Mouse (Mus musculus) common myeloid progenitor, adult 5-6 weeks (primary cell): Measurements from ENCODE around the gene Hist1h2bg. TPM values are rescaled to one million over a fixed set of nuclear protein-coding genes. Genes with fewer than 3 reads are reported as not detected.
"Not testable (repeated sequence)": the region's sequence is repeated elsewhere in the genome, so short reads cannot be mapped to it uniquely, and the experiment has no call there.

ENCODE experiments used
- ATAC-seq: replicated peaks from 2 replicates; pipeline ENCODE4 v1.8.0; 2016; ENCODE audit warnings: low read depth, mild to moderate bottlenecking, moderate TSS enrichment, inconsistent platforms; ENCODE audit not compliant: poor library complexity, severe bottlenecking
- total RNA-seq: library from RNA; stranded (forward); fragments of 200-1000, 187-1606 nt; gene quantifications from 2 replicates; pipeline ENCODE4 v1.2.3, GENCODE M21; 2017

The Hist1h2bg gene
- total RNA-seq, 1 experiment from 2014 or later, result 1,586 TPM

GRCm38 (mm10) chr13:23560699-23561098 lies 10.5 kb upstream of the Hist1h2bg start:
- ATAC-seq, result not testable (repeated sequence)

GRCm38 (mm10) chr13:23561531-23561882 lies 9.7 kb upstream of the Hist1h2bg start:
- ATAC-seq, result not testable (repeated sequence)

DNA sequence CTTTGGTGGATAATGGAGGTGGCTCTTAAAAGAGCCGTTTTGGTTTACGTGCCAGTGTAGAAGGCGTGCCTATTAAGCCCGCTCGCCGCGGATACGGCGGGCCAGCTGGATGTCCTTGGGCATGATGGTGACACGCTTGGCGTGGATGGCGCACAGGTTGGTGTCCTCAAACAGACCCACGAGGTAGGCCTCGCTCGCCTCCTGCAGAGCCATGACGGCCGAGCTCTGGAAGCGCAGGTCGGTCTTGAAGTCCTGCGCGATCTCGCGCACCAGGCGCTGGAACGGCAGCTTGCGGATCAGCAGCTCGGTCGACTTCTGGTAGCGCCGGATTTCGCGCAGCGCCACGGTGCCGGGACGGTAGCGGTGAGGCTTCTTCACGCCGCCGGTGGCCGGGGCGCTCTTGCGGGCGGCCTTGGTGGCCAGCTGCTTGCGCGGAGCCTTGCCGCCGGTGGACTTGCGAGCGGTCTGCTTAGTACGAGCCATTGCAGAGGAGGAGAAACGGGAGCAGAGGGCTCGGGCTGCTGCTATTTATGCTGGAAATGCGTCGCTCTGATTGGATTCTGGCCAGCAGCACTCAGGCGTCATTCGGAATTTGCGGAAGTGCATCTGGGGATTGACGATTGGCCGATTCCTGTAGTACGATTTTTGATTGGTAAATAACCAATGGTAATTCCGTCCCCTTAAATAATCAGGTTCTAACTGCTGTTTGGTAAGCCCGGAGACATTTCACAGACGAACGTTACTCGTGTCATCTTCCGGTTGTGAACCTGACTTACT lies 9.1 kb upstream of the Hist1h2bg start, which contains the start of gene Hist1h3e:
Gene Hist1h3e, minus strand, starts transcription at position 487 of the 777 bp plus-strand sequence.
- ATAC-seq, result peak; percentile 79

DNA sequence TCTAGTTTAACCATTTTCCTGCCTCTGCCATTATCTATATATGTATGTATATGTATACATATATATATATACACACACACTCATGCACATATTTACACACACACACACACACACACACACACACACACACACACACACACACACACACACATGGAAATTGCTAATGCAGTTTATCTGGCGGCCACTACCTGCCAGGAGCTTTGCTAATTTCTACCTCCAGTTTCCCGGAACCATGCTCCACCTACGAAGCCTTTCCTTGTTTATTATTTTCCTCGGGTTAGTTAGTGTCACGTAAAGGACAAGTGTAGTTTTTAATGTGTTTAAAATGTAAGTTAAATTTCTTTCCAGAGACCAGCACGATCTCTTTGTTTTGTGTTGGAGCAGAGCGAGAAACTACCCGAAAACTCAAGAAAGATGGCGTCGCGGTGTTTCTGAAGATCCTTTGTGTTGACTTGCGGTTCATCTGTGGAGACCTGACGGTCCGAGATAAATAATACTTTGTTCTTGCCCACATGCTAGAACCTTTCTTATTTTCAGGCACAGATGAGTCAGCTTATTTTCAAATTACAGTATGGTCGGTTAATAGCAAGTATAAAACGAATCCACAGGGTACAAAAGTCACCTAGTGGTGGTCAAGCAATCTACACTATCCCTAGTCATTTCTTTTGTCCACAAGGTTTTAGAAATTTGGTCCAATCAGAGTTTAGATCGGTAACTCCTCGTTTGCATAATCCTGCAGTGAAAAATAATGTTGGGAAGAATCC lies 8.3 kb upstream of the Hist1h2bg start:
- peak; percentile 46 for ATAC-seq

- no peak for ATAC-seq
These were observed 6.7 kb upstream of the Hist1h2bg start for GRCm38 (mm10) chr13:23564482-23564881.

DNA sequence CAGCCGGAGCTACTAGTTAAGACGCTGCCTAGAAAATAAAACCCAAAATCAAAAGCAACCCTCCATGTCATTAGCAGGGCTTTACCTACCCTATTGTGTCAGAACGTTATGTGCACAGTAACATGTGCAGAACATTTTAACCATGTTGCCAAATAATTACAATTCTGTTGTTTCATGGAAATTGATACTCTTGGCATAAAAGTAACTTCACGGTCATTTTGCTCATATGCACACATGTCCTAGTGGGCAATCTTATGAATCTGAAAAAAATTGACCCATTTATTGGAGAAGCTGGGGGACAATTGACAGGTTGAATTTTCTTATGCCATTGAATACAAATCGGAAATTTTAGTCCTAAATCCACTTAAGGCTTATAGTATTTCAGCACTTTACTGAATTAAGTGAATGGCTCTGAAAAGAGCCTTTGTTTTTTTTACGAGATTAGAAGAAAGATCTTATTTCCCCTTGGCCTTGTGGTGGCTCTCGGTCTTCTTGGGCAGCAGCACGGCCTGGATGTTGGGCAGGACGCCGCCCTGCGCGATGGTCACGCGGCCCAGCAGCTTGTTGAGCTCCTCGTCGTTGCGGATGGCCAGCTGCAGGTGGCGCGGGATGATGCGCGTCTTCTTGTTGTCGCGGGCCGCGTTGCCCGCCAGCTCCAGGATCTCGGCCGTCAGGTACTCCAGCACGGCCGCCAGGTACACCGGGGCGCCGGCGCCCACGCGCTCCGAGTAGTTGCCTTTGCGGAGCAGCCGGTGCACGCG lies 755 bp upstream of the Hist1h2bg start:
- not testable (repeated sequence) for ATAC-seq

DNA sequence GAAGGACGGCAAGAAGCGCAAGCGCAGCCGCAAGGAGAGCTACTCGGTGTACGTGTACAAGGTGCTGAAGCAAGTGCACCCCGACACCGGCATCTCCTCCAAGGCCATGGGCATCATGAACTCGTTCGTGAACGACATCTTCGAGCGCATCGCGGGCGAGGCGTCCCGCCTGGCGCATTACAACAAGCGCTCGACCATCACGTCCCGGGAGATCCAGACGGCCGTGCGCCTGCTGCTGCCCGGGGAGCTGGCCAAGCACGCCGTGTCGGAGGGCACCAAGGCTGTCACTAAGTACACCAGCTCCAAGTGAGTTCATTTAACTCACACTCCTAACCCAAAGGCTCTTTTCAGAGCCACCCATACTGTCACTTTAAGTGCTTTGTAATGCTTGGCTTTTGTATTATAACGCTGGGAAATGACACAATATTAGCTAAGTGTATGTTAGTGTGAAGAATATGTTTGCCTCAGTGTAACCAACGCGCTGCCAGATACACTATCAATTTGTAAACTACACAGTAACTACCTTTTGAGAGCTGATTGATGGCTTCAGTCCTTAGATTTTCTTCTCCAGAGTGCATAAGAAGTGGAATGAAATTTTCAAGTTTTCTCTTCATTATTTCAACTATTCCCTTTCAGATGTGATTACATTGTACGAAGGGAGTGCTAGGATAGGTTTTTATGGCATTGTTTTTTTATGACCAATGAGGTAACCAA lies 465 bp downstream of the Hist1h2bg start:
- ATAC-seq, result peak; percentile 9; the same call in 1 of the 2 replicates

DNA sequence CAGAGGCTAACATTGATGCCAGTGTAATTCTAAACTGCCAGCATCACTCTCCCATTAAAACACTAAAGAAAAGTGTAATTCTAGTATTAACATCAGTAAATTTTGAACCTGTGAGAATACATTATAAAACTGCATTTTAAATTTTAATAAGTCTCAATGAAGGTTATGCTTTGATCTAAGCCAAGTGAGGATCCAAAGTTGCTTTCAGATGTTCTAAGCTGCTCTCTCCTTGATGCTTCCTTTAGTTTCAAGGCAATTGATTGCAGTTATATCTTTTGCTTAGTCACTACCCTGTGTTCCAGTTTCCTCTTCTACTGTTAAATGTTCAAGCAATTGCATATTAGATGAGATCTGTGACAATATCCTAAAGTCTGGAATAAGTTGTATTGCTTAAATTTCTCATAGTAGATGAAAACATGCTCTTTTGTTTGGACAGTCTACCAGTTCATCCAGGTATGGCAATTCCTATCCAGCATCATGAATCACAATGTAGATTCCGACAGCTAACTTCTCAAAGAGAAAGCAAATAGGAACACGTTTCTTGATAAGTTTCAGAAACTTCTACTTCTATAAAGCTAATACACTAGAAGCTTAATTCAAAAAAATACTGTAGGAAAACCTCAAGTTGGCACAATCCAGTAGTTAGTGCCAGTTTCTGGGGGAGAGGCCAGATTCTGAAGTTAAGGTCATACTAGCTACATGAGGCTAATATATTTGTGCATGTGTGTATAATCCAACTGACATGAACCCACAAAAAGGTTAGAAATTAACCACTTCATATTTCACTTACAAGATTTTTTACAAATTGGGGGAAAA lies 1.2 kb downstream of the Hist1h2bg start:
- ATAC-seq, result no peak

GRCm38 (mm10) chr13:23573034-23573897 lies 2.1 kb downstream of the Hist1h2bg start:
- ATAC-seq, result not testable (repeated sequence)

DNA sequence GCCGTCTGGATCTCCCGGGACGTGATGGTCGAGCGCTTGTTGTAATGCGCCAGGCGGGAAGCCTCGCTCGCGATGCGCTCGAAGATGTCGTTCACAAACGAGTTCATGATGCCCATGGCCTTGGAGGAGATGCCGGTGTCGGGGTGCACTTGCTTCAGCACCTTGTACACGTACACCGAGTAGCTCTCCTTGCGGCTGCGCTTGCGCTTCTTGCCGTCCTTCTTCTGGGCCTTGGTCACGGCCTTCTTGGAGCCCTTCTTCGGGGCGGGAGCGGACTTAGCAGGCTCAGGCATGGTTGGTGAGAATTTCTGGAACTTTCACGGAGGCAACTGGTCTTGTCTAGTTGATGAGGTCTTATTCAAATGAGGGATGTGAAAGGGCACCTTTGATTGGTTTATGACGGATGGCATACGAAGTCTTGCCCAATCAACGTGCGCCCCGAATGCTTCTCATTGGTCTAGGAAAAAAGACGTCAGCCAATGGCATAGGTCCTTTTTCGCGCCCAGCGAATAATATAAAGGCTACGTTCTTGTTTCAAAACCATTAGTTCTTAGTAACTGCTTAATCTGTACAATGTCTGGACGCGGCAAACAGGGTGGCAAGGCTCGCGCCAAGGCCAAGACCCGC lies 2.8 kb downstream of the Hist1h2bg start, which contains the start of the genes Hist1h2bf and Hist1h2ad:
Gene Hist1h2bf, minus strand, starts transcription at position 299 of the 627 bp plus-strand sequence.
Gene Hist1h2ad, plus strand, starts transcription at position 484 of the 627 bp plus-strand sequence.
- peak; percentile 70 for ATAC-seq

- ATAC-seq, result not testable (repeated sequence)
These were observed 3.5 kb downstream of the Hist1h2bg start for GRCm38 (mm10) chr13:23574546-23575170.

- peak; percentile 42 for ATAC-seq
These were observed 4.2 kb downstream of the Hist1h2bg start, which contains the start of gene Hist1h3d for GRCm38 (mm10) chr13:23575271-23575851. Gene Hist1h3d (plus strand): TSS chr13:23575763.

DNA sequence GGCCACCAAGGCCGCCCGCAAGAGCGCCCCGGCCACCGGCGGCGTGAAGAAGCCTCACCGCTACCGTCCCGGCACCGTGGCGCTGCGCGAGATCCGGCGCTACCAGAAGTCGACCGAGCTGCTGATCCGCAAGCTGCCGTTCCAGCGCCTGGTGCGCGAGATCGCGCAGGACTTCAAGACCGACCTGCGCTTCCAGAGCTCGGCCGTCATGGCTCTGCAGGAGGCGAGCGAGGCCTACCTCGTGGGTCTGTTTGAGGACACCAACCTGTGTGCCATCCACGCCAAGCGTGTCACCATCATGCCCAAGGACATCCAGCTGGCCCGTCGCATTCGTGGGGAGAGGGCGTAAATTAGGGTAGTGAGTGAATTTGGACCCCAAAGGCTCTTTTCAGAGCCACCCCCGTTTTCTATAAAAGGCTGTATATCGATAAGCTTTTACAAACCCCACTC lies 4.7 kb downstream of the Hist1h2bg start:
- not testable (repeated sequence) for ATAC-seq

- ATAC-seq, result no peak
These were observed 5.2 kb downstream of the Hist1h2bg start for GRCm38 (mm10) chr13:23576351-23576881.

DNA sequence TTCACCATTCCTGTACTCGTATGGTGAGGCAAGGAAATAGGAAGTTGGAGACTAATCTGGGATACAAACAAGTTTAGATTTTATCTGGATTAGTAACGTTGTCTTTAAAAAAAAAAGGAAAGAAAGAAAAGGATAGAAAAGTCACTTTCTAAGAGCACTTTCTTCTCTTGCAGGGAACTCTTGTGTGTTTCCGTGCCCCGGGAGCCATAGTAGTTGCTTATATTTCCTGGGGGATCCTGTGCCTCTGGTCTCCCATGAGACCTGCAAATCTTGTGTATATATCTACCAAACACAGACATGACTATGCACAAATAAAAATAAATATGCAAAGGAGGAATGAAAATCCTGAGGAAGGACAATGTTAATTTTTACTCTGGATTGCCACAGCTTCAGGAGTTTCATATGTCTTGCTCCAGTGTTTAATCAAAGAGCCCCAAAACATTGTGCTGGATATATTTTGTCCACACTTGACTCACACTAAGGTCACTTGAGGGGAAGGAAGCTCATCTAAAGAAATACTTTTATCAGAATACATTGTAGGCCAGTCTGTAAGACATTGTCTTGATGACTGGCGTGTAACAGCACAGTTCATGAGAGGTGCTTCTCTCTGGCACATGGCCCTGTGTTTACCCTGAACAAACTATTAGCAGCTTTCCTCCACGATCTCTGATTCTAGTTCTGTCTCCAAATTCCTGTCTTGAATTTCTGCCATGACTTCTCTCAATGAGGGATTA lies 5.9 kb downstream of the Hist1h2bg start:
- no peak for ATAC-seq

- no peak for ATAC-seq
These were observed 6.6 kb downstream of the Hist1h2bg start for GRCm38 (mm10) chr13:23577835-23578234.
